Mouse (Mus musculus): ENCODE data around the gene Gm20716. TPM values are rescaled to one million over a fixed set of nuclear protein-coding genes. Genes with fewer than 3 reads are reported as not detected.
"Not testable (repeated sequence)": the region's sequence is repeated elsewhere in the genome, so short reads cannot be mapped to it uniquely, and the experiment has no call there.

The Gm20716 gene
- total and polyA plus RNA-seq, 2 experiments from 2014 or later = 9.2 to 14.2 TPM

GRCm38 (mm10) chr2:168160370-168160930 is 69.7 kb downstream of the Gm20716 start:
- no peak overlapping the region for H3K9ac ChIP-seq (replicated peaks; ENCODE audit: low read depth, low read length)
- DNase-seq (ENCODE audit: low spot score) (no peak), ATAC-seq (ENCODE audit: insufficient read depth, low read depth) (no peak)
- H3K4me1 ChIP-seq (ENCODE audit: control insufficient read depth, insufficient read depth) = no peaks in the 10 kb centered on the region
- WGBS = 89% methylated on average over 9 of the region's 9 CpGs
- no peak overlapping the region for H3K4me3 ChIP-seq (ENCODE audit: low read depth, low read length)
- H3K4me2 ChIP-seq (ENCODE audit: low read depth, low read length) = no peak overlapping the region
- no peaks in the 10 kb centered on the region for H3K27me3 ChIP-seq (ENCODE audit: control insufficient read depth, insufficient read depth, low read length)
- TF ChIP-seq CTCF (IDR thresholded peaks at IDR 0.05; ENCODE audit: low read depth) (no peak), EP300 (IDR thresholded peaks at IDR 0.05; ENCODE audit: low read depth) (no peak)
- H3K9me3 ChIP-seq (replicated peaks; ENCODE audit: control insufficient read depth, low read length) = no peaks in the 10 kb centered on the region
- H3K27ac ChIP-seq (ENCODE audit: low read depth) = no peak overlapping the region
- no peaks in the 10 kb centered on the region for H3K36me3 ChIP-seq (replicated peaks; ENCODE audit: control insufficient read depth, insufficient read depth, low read length)

- 12% methylated on average over 24 of the region's 25 CpGs for WGBS
- DNase-seq (ENCODE audit: low spot score) = peak; percentile 30
Measured at GRCm38 (mm10) chr2:168158911-168159711, 71.1 kb downstream of the Gm20716 start.

GRCm38 (mm10) chr2:168157974-168158373 is 72.2 kb downstream of the Gm20716 start:
- not testable (repeated sequence) for H3K36me3 ChIP-seq (replicated peaks; ENCODE audit: control insufficient read depth, insufficient read depth, low read length); H3K9me3 ChIP-seq (replicated peaks; ENCODE audit: control insufficient read depth, low read length); H3K9ac ChIP-seq (replicated peaks; ENCODE audit: low read depth, low read length); H3K4me2 ChIP-seq (ENCODE audit: low read depth, low read length); H3K4me1 ChIP-seq (ENCODE audit: control insufficient read depth, insufficient read depth); H3K4me3 ChIP-seq (ENCODE audit: low read depth, low read length); DNase-seq (ENCODE audit: low spot score); H3K27me3 ChIP-seq (ENCODE audit: control insufficient read depth, insufficient read depth, low read length); ATAC-seq (ENCODE audit: insufficient read depth, low read depth); H3K27ac ChIP-seq (ENCODE audit: low read depth)
- 47% methylated on average over 10 of the region's 11 CpGs for WGBS

More at GRCm38 (mm10) chr2:168158911-168159711, 71.1 kb downstream of the Gm20716 start:
- H3K36me3 ChIP-seq (replicated peaks; ENCODE audit: control insufficient read depth, insufficient read depth, low read length) = no peaks in the 10 kb centered on the region
- ATAC-seq (ENCODE audit: insufficient read depth, low read depth) = no peak
- H3K4me1 ChIP-seq (ENCODE audit: control insufficient read depth, insufficient read depth) = peaks cover 2% of the 10 kb centered on the region; the same call in 1 of the 2 replicates
- H3K27ac ChIP-seq (ENCODE audit: low read depth) = no peak overlapping the region
- H3K27me3 ChIP-seq (ENCODE audit: control insufficient read depth, insufficient read depth, low read length) = no peaks in the 10 kb centered on the region
- peak overlapping the region; percentile 15; the same call in 1 of the 2 replicates for H3K4me3 ChIP-seq (ENCODE audit: low read depth, low read length)
- H3K4me2 ChIP-seq (ENCODE audit: low read depth, low read length) = peak overlapping the region; percentile 54
- TF ChIP-seq CTCF (IDR thresholded peaks at IDR 0.05; ENCODE audit: low read depth) (no peak), EP300 (IDR thresholded peaks at IDR 0.05; ENCODE audit: low read depth) (no peak)
- H3K9me3 ChIP-seq (replicated peaks; ENCODE audit: control insufficient read depth, low read length) = no peaks in the 10 kb centered on the region
- no peak overlapping the region for H3K9ac ChIP-seq (replicated peaks; ENCODE audit: low read depth, low read length)

- Histone ChIP-seq H3K36me3 (replicated peaks; ENCODE audit: control insufficient read depth, insufficient read depth, low read length) (no peaks in the 10 kb centered on the region), H3K4me2 (ENCODE audit: low read depth, low read length) (no peak overlapping the region), H3K4me1 (ENCODE audit: control insufficient read depth, insufficient read depth) (peaks cover 5% of the 10 kb centered on the region; the same call in 1 of the 2 replicates), H3K9me3 (replicated peaks; ENCODE audit: control insufficient read depth, low read length) (no peaks in the 10 kb centered on the region), H3K9ac (replicated peaks; ENCODE audit: low read depth, low read length) (no peak overlapping the region), H3K27ac (ENCODE audit: low read depth) (no peak overlapping the region), H3K4me3 (ENCODE audit: low read depth, low read length) (no peak overlapping the region), H3K27me3 (ENCODE audit: control insufficient read depth, insufficient read depth, low read length) (no peaks in the 10 kb centered on the region)
- WGBS = 67% methylated on average over 14 of the region's 14 CpGs
- no peak for DNase-seq (ENCODE audit: low spot score)
- ATAC-seq (ENCODE audit: insufficient read depth, low read depth) = no peak
- no peak for TF ChIP-seq EP300 (IDR thresholded peaks at IDR 0.05; ENCODE audit: low read depth)
- TF ChIP-seq CTCF (IDR thresholded peaks at IDR 0.05; ENCODE audit: low read depth) = no peak
Measured at GRCm38 (mm10) chr2:168156361-168156760, 73.8 kb downstream of the Gm20716 start.

- Histone ChIP-seq H3K9me3 (replicated peaks; ENCODE audit: control insufficient read depth, low read length) (no peaks in the 10 kb centered on the region), H3K27ac (ENCODE audit: low read depth) (no peak overlapping the region), H3K4me3 (ENCODE audit: low read depth, low read length) (no peak overlapping the region), H3K4me2 (ENCODE audit: low read depth, low read length) (no peak overlapping the region), H3K4me1 (ENCODE audit: control insufficient read depth, insufficient read depth) (peaks cover 5% of the 10 kb centered on the region; the same call in 1 of the 2 replicates), H3K36me3 (replicated peaks; ENCODE audit: control insufficient read depth, insufficient read depth, low read length) (no peaks in the 10 kb centered on the region), H3K27me3 (ENCODE audit: control insufficient read depth, insufficient read depth, low read length) (no peaks in the 10 kb centered on the region), H3K9ac (replicated peaks; ENCODE audit: low read depth, low read length) (no peak overlapping the region)
- ATAC-seq (ENCODE audit: insufficient read depth, low read depth) (no peak), DNase-seq (ENCODE audit: low spot score) (no peak)
- WGBS = 95% methylated on average over 7 of the region's 7 CpGs
- TF ChIP-seq EP300 (IDR thresholded peaks at IDR 0.05; ENCODE audit: low read depth) (no peak), CTCF (IDR thresholded peaks at IDR 0.05; ENCODE audit: low read depth) (no peak)
Measured at GRCm38 (mm10) chr2:168155666-168156065, 74.5 kb downstream of the Gm20716 start.
